Mouse (Mus musculus) right cerebral cortex, postnatal 36 days (tissue): Measurements from ENCODE around the gene Prmt1.

ENCODE experiments used
- DNase-seq, 2 experiments: peaks; one replicate each; pipeline ENCODE4 v3.0.0; 2022; ENCODE audit warnings: low spot score in 2 of 2, mixed read lengths in 1 of 2

The Prmt1 gene

DNA sequence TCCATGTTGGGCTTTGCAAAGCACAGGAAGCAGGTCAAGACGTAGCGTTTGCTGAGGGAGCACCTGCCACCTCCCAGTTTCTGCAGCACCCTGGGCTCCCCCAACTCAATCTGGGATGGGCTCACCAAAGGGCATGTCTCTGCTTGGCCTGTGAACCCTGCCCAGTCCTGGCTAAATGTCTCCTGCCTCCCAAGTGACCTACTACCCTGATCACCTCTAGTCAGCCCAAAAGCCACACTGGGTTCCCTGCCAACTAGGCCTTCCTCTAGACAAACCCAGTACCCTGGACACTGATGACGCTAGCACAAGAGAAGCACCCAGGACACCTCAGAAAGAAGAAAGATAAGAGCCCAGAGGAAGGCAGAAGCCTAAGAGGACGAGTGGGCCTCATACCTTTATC lies 26.5 kb upstream of the Prmt1 start:
- DNase-seq, result no peak

DNA sequence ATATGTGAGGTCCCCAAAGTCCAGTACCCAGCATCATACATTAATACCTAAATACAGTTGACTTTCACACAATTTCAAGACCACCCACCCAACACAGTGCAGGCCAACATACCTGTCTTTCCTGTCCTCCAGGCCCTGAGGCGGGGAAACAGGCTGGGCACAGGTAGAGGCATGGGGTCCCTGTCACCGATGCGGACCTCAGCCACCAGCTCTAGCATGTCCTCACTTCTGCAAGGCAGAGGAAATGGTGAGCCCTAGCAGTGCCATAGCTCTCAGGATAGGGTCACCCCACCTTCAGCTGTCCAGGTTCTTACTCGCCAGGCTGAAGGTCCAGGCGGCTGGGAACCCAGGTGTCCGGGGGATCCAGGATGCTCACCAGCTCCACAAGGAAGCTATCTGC lies 25.6 kb upstream of the Prmt1 start:
- no peak for DNase-seq

- no peak for DNase-seq
Measured at GRCm38 (mm10) chr7:45008411-45008810, 22.0 kb upstream of the Prmt1 start.

DNA sequence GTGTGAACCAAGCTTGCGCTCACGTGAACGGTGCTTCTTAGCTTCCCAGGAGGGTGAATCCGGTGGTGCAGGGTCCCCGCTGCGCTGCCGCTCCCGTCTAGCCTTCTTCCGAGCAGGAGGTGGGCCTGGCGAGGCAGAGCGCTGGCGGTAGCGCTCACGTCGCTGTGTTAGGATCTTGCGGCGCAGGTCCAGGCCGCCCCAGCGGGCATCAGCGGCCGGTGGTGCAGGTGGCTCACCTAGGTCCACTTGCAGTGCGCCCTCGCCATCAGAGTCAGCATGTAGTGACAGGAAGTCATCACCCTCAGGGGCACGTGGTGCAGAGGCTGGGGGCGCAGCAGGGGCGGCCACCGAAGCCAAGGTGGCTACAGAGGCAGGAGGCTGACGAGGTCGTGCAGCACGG lies 21.5 kb upstream of the Prmt1 start:
- no peak for DNase-seq

DNA sequence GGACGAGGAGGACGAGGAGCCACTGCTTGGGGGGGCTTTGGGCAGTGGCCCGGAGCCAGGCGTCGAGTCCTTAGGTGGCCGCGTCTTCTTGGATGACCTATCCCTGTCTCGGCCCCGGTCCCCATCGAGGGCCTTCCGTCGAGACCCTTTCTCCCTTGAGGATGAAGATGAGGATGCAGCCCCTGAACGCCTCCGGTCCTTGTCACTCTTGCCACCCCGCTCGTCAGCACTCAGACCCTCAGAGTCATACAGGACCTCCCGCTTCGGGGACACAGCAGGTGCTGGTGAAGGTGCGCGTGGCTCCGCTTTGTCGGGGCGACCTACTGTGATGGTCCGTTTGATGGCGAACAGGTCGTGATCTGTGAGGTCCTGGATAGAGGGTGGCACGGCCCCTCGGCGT lies 20.8 kb upstream of the Prmt1 start:
- no peak for DNase-seq

- no peak for DNase-seq
Measured at GRCm38 (mm10) chr7:45006503-45006902, 20.1 kb upstream of the Prmt1 start.

DNA sequence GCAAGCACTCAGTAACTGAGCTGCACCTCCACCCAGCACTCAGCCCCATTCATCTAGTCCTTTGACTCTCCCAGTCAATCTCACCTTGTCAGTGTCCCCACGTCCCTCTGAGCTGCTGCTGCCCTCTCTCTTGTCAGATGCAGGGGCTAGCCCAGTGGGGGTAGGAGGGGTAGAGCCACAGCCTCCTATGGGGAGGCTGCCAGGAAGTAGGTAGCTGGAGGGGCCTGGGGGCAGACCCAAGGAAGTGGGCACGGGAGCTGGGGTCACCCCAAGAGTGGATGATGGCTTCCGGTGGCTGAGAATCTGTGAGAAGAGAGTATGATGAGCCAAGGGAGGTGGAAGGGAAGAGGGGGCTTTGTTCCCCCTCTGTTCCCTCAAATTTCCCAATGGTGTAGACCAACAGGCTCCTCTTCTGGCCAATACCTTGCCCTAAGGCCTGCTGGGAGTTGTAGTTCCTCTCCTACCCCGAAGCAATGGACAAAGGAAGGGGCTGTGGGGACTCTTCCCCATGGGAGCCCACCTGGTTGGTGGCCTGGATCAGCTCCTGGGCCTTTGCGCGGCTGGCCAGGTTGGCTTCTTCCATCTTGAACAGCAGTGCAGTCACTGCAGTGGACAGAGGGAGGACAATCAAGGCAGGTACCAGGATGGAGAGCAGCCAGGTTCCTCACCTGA lies 19.1 kb upstream of the Prmt1 start:
- DNase-seq, result no peak

GRCm38 (mm10) chr7:45004546-45004945 lies 18.2 kb upstream of the Prmt1 start:
- no peak for DNase-seq

- DNase-seq, result no peak
Measured at GRCm38 (mm10) chr7:45002440-45002839, 16.1 kb upstream of the Prmt1 start.

GRCm38 (mm10) chr7:45000539-45001114 lies 14.3 kb upstream of the Prmt1 start:
- DNase-seq, result no peak

DNA sequence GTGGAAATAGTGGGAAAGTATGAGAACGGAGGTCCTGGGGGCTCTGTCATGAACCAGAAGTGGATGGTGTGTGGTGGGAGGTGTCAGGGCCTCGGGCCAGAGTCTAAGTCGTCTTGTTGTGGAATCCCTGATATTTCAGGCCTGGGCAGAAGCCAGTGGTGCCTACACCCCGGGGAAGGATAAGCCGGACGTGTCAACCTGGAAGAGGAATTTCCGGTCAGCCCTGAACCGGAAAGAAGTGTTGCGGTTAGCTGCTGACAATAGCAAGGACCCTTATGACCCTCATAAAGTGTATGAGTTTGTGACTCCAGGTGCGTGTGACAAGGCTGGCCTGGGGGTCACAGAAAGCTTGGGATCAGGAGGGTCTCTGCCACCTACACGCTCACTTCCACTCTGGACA lies 13.4 kb upstream of the Prmt1 start:
- no peak for DNase-seq

GRCm38 (mm10) chr7:44998501-44998955 lies 12.2 kb upstream of the Prmt1 start, which contains the start of gene Bcl2l12:
Gene Bcl2l12, minus strand, starts transcription at chr7:44998712.
- no peak for DNase-seq

GRCm38 (mm10) chr7:44997940-44998428 lies 11.6 kb upstream of the Prmt1 start:
- DNase-seq, result no peak

- DNase-seq, result peak; percentile 91 to 94
Measured at GRCm38 (mm10) chr7:44997231-44997939, 11.0 kb upstream of the Prmt1 start, which contains the start of gene Irf3. Gene Irf3, plus strand, starts transcription at chr7:44997648.

DNA sequence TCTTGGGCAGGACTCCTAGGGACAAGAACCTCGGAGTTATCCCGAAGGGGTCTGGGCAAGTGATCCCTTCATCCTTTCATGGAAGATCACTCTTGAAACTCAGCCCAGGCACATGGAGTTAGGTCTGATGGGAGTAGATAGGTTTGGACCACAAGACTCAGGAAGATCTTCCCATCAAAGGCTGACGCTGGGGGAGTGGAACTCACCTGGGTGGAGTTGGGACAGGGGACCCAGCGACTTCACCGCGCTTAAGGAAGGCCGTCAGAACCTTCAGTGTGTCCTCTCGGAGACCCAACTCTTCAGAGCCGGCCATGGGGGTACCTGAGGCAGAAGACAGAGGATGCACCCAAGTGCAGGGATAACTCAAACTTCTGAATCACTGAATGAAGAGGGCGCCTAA lies 10.3 kb upstream of the Prmt1 start:
- no peak for DNase-seq

DNA sequence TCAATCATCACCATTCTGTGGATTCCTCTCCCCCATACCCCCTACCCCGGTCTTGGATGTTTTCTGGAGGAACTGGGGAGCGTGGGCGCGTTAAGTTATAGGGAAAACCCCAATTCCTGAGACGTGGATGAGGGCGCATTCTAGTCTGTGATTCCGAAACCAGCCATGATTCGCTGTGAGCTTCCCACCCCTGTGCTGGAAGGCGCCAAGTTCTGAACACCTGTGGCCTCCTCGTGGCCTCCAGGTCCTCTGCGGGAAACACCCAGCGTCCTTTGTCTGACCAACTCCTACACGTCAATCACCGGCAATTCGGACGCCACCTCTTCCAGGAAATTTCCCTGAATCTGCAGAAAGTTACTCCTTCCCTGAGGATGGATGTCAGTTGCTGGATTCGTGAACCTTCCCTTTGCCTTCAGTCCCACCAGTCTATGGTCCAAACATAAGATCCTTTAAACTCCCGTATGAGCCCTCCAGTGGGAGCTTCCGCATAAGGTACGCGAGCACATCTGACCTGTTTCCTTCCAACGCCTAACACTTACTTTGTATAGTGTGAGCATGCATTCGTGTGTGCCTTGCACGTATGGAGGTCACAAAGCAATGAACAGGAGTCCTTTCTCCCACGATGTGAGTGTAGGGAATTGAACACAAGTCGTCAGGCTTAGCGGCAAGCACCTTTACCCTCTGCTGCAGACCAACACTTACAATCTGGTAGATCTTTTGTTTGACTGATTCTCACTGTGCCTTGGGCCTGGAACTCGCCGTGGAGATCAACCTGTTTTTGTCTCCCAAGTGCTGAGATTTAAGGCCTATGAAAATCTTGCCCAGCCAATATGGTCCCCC lies 731 bp upstream of the Prmt1 start:
- DNase-seq, result no peak

- peak in 1 of 2 experiments; percentile 45 for DNase-seq
Measured at GRCm38 (mm10) chr7:44985595-44986191, 675 bp downstream of the Prmt1 start.

- no peak for DNase-seq
Measured at GRCm38 (mm10) chr7:44984833-44985164, 1.6 kb downstream of the Prmt1 start.

DNA sequence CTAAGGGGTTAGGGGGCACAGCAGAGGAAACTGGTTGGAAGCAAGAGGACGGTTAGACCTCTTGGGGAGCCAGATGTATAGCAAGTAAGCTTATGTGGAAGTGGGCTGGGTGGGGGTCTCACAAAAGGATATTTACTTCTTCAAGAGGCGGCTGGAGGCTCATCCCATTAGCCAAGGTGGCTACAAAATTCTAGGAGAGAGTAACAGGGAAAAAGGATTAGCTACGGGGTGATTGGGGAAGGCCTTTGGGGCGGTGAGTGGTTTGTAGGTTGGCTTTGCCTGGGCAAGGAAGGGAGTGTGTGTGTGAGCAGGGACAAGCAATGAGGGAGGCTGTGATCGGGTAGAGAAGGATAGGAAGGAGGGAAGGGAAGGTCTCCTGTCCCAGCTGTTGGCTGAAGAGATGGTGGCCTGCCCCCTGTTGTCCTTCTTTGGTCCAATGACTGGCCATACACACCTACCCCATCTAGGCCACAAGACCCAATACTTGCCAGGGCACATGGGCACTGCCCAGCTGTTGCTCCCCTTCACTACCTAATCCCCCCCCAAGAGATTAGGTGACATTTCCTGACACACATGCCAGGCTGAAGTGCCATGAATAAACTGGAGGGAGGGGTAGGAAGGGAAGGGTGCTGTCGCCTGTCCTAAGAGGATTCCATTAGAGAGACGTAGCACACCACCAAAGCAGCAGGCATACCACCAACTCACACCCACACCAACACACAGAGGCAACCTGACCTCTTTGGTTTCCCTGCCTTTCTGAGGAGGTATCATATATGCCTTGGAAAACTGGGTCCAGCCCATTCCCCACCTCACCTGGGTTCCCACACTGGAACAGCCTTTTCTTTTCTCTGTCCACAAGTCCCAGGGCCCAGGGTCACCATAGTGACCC lies 2.2 kb downstream of the Prmt1 start:
- no peak for DNase-seq

- peak in 1 of 2 experiments; percentile 70 for DNase-seq
Measured at GRCm38 (mm10) chr7:44983085-44983484, 3.3 kb downstream of the Prmt1 start.
